Mouse (Mus musculus): ENCODE results near the gene Slc7a15.
"Not testable (repeated sequence)": the region's sequence is repeated elsewhere in the genome, so short reads cannot be mapped to it uniquely, and the experiment has no call there.

The Slc7a15 gene

GRCm38 (mm10) chr12:8598966-8599365 lies at the start of gene Slc7a15:
Slc7a15 (minus strand) TSS chr12:8599066.
- not testable (repeated sequence) for DNase-seq (ENCODE audit: low read depth)

GRCm38 (mm10) chr12:8648211-8648610 lies 49.3 kb upstream of the Slc7a15 start:
- not testable (repeated sequence) for DNase-seq (ENCODE audit: low read depth)

DNA sequence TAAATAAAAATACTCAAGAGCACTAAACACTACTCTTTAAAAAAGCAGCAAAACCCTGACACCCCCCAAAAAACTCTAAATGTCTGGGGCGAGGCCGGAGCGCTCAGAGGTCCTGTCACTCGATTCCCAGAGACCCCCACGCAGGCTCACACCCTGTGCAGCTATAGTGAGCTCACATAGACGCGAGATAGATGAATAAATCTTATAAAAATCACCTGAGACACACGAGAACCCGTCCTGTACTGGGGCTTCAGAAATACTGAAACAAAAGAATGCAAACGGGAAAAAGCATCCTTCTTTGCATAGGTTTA lies 42.5 kb upstream of the Slc7a15 start:
- DNase-seq (ENCODE audit: low read depth) = no peak

DNA sequence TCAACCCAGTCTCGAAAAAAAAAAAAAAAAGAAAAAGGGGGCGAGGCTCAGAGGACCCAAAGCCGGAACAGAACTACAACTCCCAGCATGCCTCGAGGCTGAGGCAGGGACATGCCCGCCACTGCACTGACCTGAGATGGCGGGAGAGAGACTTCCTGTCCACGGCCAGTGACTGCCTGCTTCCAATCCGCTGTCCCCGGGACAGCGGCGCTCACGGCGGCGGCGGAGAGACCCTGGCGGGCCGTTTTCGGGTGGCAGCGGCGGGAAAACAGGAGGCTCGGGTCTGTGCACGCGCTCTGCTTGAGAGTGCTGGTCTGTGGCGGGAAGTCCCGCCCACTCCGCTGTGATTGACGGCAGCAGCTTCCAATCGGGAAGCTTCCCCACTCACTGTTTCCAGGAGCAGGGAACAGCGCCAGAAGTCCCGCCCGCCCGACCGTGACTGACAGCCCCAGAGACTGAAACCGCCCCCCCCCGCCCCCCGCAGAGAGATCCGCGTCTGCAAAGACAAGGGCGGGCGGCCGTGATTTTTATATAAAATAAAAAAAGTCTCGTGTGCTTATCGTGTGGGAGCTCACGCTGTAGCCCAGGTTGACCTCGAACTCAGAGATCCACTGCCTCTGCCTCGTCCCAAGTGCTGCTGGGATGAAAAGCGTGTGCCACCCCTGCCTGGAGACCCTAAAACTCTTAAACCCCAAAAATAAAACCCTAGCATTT lies 42.0 kb upstream of the Slc7a15 start:
- peak; percentile 80 for DNase-seq (ENCODE audit: low read depth)

GRCm38 (mm10) chr12:8640186-8640585 lies 41.3 kb upstream of the Slc7a15 start:
- DNase-seq (ENCODE audit: low read depth) = not testable (repeated sequence)

DNA sequence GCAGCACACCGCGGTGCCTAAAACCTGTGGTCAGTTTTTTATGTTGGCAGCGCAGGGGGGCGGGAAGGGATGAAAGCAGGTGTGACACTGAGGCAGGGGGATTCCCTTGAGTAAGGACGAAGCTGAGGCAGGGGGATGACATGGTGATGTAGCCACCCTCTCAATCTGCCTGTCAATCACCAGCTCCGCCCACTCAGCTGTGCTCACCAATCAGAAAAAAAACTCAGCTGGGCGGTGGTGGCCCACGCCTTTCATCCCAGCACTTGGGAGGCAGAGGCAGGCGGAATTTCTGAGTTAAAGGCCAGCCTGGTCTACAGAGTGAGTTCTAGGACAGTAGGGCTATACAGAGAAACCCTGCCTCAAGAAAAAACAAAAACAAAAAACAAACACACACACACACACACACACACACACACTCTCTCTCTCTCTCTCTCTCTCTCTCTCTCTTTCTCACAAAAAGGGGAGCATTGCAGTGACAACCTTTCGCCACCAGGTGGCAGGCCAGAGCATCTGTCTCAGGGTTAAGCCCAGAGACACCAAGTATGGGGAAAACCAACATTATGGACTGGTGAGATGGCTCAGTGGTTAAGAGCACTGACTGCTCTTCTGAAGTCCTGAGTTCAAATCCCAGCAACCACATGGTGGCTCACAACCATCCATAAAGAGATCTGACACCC lies 39.7 kb upstream of the Slc7a15 start:
- peak; percentile 83 for DNase-seq (ENCODE audit: low read depth)

GRCm38 (mm10) chr12:8636945-8637344 lies 38.1 kb upstream of the Slc7a15 start:
- no peak for DNase-seq (ENCODE audit: low read depth)

GRCm38 (mm10) chr12:8635546-8635945 lies 36.7 kb upstream of the Slc7a15 start:
- DNase-seq (ENCODE audit: low read depth) = no peak

- no peak for DNase-seq (ENCODE audit: low read depth)
Observed at GRCm38 (mm10) chr12:8634306-8634705, 35.4 kb upstream of the Slc7a15 start.

GRCm38 (mm10) chr12:8632737-8633365 lies 34.0 kb upstream of the Slc7a15 start:
- DNase-seq (ENCODE audit: low read depth) = no peak

GRCm38 (mm10) chr12:8631691-8632090 lies 32.8 kb upstream of the Slc7a15 start:
- no peak for DNase-seq (ENCODE audit: low read depth)

GRCm38 (mm10) chr12:8629537-8629936 lies 30.7 kb upstream of the Slc7a15 start:
- DNase-seq (ENCODE audit: low read depth) = no peak

GRCm38 (mm10) chr12:8620678-8621018 lies 21.8 kb upstream of the Slc7a15 start:
- no peak for DNase-seq (ENCODE audit: low read depth)

DNA sequence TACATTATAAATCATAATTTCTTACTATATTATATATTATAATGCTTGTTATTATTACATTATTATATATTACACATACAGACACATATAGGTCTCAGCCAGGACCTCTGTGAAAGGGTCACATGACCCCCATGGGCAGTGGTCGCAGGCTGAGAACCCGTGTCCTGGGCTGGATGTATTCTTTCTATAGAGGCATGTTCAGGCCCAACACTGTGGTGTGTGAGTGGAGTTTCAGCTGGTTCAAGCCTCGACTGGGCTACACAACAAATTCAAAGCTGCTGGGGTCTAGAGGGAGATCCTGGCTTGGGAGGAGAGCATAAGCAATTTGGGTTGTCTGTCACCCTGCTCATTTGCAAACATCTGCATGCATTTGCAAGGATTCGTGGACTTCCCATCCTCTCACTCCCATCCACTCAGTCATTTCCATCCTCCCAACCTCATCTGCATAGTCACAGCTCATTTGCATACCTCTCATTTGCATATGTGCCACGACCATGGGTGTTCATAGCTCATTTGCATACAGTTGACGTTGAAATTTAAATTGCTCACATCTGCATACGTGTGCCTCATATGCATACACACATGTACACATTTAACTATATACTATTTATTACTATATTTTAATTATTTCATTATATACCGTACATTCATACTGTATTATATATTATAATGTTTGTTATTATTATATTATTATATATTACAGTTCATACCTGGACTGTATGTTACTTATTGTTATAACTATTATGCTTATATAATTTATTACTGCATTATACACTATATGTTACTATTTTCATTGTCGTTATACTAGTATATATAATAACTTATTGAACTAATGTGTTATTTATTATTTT lies 21.2 kb upstream of the Slc7a15 start:
- no peak for DNase-seq (ENCODE audit: low read depth)

- DNase-seq (ENCODE audit: low read depth) = no peak
Observed at GRCm38 (mm10) chr12:8618271-8618670, 19.4 kb upstream of the Slc7a15 start.

- no peak for DNase-seq (ENCODE audit: low read depth)
Observed at GRCm38 (mm10) chr12:8609070-8609469, 10.2 kb upstream of the Slc7a15 start.

- DNase-seq (ENCODE audit: low read depth) = no peak
Observed at GRCm38 (mm10) chr12:8595611-8596010, 3.3 kb downstream of the Slc7a15 start.

DNA sequence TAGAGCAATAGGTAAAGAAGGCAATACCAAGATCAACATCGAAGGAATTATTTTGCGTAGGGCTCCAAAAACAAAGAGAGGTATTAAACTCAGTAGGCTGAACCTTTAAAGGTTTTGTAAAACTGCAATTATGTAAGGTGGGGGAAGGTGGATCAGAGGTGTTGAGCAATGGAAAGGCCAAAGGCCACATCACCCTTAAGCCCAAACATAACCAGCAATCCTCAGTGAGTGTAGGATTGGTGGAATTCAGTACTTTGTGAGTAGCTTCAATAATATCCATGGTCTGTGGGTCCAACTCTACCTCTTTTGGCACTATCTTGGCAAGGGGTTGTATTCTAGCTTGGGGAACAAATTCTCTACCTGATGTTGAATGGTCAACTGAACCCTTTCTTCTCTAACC lies 7.5 kb downstream of the Slc7a15 start:
- DNase-seq (ENCODE audit: low read depth) = not testable (repeated sequence)

- no peak for DNase-seq (ENCODE audit: low read depth)
Observed at GRCm38 (mm10) chr12:8573405-8573804, 25.5 kb downstream of the Slc7a15 start.

DNA sequence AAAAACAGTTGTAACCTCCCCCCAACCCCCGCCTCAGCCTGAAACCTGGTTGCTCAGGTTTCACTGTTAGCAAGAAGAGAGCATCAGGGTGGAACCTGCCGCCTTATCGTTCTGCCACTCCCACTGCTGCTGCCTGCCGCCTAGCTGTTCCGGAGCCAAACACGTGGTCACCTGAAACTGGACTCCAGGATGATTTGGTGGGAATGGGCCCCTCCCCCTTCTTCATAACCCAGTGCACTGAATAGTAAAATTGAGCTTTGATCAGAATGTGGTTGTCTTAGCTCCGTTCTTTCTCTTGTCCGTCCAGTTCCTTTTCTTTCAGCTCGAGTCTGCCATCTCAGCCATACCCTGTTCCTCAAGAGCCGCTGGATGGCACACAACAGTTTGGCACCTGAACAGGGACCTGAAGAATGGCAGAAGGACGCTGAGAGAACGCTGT lies 26.9 kb downstream of the Slc7a15 start:
- DNase-seq (ENCODE audit: low read depth) = not testable (repeated sequence)

GRCm38 (mm10) chr12:8571287-8571902 lies 27.5 kb downstream of the Slc7a15 start:
- not testable (repeated sequence) for DNase-seq (ENCODE audit: low read depth)

GRCm38 (mm10) chr12:8562213-8562612 lies 36.7 kb downstream of the Slc7a15 start:
- DNase-seq (ENCODE audit: low read depth) = not testable (repeated sequence)
